Mouse (Mus musculus): ENCODE measurements at regions not wholly inside any gene's neighbourhood (a gene's known extent, or its start where the extent isn't known, plus 50 kb on each side); places are given as distances from the start of the nearest gene placed in this dataset.

DNA sequence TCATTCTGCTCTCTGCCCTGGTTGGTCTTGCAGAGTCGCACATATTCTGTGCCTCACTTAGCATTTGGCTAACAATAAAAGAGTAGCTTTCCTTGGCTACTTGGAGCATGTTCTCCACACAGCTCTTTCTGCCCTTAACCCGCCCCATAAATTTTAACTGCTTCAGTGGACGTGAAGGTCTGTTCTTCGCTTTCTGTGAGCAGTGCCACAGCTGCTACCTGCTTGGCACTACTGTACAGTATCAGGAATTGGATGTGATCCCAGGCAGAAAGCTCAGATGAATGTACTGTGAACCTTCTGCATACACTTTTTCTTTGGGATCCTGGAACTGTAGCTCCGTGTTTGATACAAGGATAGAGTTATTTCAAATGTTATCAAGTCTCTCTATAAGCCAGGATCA is 939.4 kb downstream of the Epha4 start:
- 65% methylated on average over 5 of the region's 5 CpGs for WGBS
- Histone ChIP-seq H3K27ac (ENCODE audit: low read length) (no peak overlapping the region), H3K4me2 (ENCODE audit: low read depth, low read length) (no peak overlapping the region), H3K4me3 (ENCODE audit: low read length) (no peak overlapping the region), H3K9ac (ENCODE audit: low read length) (no peak overlapping the region), H3K36me3 (ENCODE audit: control insufficient read depth, insufficient read depth, low read length) (no peaks in the 10 kb centered on the region), H3K27me3 (ENCODE audit: control insufficient read depth, insufficient read depth, low read depth, low read length) (no peaks in the 10 kb centered on the region), H3K4me1 (replicated peaks; ENCODE audit: control insufficient read depth, insufficient read depth, low read length) (no peaks in the 10 kb centered on the region), H3K9me3 (ENCODE audit: control insufficient read depth, low read length) (no peaks in the 10 kb centered on the region)
- no peak for ATAC-seq (ENCODE audit: low read depth)

DNA sequence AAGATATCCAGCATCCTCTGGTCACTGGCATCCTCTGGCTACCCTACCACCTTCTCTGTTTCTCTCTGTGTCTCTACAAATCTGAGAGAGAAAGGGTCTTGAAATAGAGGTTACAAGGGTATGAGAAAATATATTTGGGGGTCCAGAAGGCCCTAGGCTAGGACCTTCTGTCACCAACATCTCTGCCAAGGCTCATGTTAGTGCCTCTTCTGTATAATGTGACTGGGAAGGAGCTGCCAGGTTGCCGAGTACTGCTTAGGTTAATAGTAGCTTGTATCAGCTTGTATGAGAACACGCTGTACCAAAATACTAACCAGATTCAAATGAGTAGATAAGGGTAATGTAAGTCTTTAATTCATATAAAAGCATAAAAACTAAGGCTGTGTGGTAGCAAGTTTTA is 929.0 kb downstream of the Epha4 start:
- 91% methylated on average over 2 of the region's 2 CpGs for WGBS
- Histone ChIP-seq H3K27me3 (ENCODE audit: control insufficient read depth, insufficient read depth, low read depth, low read length) (no peaks in the 10 kb centered on the region), H3K27ac (ENCODE audit: low read length) (no peak overlapping the region), H3K4me3 (ENCODE audit: low read length) (no peak overlapping the region), H3K4me2 (ENCODE audit: low read depth, low read length) (no peak overlapping the region), H3K9ac (ENCODE audit: low read length) (no peak overlapping the region), H3K36me3 (ENCODE audit: control insufficient read depth, insufficient read depth, low read length) (no peaks in the 10 kb centered on the region), H3K4me1 (replicated peaks; ENCODE audit: control insufficient read depth, insufficient read depth, low read length) (no peaks in the 10 kb centered on the region; the same call in 1 of the 2 replicates), H3K9me3 (ENCODE audit: control insufficient read depth, low read length) (peaks cover 1% of the 10 kb centered on the region)
- ATAC-seq (ENCODE audit: low read depth) = no peak

DNA sequence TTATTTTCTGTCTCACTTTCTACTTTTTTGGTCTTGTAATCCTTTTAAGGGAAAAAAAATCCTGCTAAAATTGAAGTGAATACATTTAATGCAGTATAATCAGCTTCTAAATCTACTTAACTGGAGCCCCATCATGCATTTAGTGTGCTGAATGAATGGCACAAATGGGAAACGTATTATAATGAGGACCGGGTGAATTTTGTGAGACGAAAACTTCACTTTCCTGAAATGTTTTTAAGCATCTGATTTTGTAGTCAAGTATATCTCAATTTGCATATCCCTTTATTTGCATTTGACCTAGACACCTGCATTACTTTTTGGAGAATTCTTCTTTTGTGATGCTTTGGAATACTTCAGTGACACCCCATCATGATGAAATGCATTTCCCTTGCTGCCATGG is 889.1 kb downstream of the Epha4 start:
- ATAC-seq (ENCODE audit: low read depth) = no peak
- no peak overlapping the region for H3K4me3 ChIP-seq (ENCODE audit: low read length)
- no peak overlapping the region for H3K9ac ChIP-seq (ENCODE audit: low read length)
- no peaks in the 10 kb centered on the region for H3K36me3 ChIP-seq (ENCODE audit: control insufficient read depth, insufficient read depth, low read length)
- no peaks in the 10 kb centered on the region for H3K9me3 ChIP-seq (ENCODE audit: control insufficient read depth, low read length)
- WGBS = 92% methylated on average over 3 of the region's 3 CpGs
- H3K27ac ChIP-seq (ENCODE audit: low read length) = no peak overlapping the region
- no peaks in the 10 kb centered on the region for H3K27me3 ChIP-seq (ENCODE audit: control insufficient read depth, insufficient read depth, low read depth, low read length)
- H3K4me1 ChIP-seq (replicated peaks; ENCODE audit: control insufficient read depth, insufficient read depth, low read length) = no peaks in the 10 kb centered on the region
- no peak overlapping the region for H3K4me2 ChIP-seq (ENCODE audit: low read depth, low read length)

DNA sequence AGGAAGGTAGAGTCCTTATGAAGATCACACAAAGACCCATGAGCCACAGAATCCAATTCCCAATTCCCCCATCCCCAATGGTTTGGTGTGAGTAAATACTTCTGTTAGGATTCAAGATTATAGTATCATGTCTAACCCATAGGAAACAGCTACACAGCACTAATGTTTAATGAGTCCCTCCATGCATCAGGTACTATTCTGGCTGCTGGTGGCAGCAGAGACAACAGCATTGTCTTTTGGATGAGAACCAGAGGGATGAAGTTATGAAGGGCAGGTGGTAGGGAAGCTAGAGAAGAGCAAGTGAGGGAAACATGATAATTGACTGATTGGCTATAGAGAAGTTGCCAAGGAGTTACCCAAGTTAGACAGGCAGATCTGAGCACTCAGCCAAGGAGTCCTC is 885.0 kb downstream of the Epha4 start:
- no peak for ATAC-seq (ENCODE audit: low read depth)
- H3K36me3 ChIP-seq (ENCODE audit: control insufficient read depth, insufficient read depth, low read length) = no peaks in the 10 kb centered on the region
- no peak overlapping the region for H3K9ac ChIP-seq (ENCODE audit: low read length)
- no peak overlapping the region for H3K27ac ChIP-seq (ENCODE audit: low read length)
- H3K4me2 ChIP-seq (ENCODE audit: low read depth, low read length) = no peak overlapping the region
- no peak overlapping the region for H3K4me3 ChIP-seq (ENCODE audit: low read length)
- no peaks in the 10 kb centered on the region for H3K9me3 ChIP-seq (ENCODE audit: control insufficient read depth, low read length)
- no peaks in the 10 kb centered on the region for H3K27me3 ChIP-seq (ENCODE audit: control insufficient read depth, insufficient read depth, low read depth, low read length)
- no peaks in the 10 kb centered on the region for H3K4me1 ChIP-seq (replicated peaks; ENCODE audit: control insufficient read depth, insufficient read depth, low read length)

DNA sequence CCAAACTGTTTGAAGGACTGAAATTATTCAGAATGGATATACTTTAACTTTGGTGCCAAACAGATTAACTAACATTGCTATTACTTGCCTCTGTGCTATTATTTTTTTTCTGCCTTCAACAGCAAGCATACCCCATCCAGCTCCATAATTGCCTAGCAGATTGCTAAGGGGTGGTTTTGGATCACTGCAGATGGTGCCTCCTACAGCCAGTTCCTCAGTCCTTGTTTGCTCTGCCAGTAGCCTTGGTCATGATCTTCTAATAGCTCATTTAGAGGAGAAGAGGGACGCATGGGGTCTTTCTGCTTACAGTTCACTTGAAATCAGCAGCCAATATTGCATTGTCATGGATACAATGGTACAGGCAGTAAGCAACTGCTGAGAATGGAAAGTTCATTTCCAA is 880.8 kb downstream of the Epha4 start:
- no peak overlapping the region for H3K9ac ChIP-seq (ENCODE audit: low read length)
- H3K4me2 ChIP-seq (ENCODE audit: low read depth, low read length) = no peak overlapping the region
- H3K27me3 ChIP-seq (ENCODE audit: control insufficient read depth, insufficient read depth, low read depth, low read length) = no peaks in the 10 kb centered on the region
- H3K4me1 ChIP-seq (replicated peaks; ENCODE audit: control insufficient read depth, insufficient read depth, low read length) = no peaks in the 10 kb centered on the region
- no peaks in the 10 kb centered on the region for H3K36me3 ChIP-seq (ENCODE audit: control insufficient read depth, insufficient read depth, low read length)
- 83% methylated on average over 1 of the region's 1 CpGs for WGBS
- no peak overlapping the region for H3K4me3 ChIP-seq (ENCODE audit: low read length)
- no peak overlapping the region for H3K27ac ChIP-seq (ENCODE audit: low read length)
- no peak for ATAC-seq (ENCODE audit: low read depth)
- no peaks in the 10 kb centered on the region for H3K9me3 ChIP-seq (ENCODE audit: control insufficient read depth, low read length)

DNA sequence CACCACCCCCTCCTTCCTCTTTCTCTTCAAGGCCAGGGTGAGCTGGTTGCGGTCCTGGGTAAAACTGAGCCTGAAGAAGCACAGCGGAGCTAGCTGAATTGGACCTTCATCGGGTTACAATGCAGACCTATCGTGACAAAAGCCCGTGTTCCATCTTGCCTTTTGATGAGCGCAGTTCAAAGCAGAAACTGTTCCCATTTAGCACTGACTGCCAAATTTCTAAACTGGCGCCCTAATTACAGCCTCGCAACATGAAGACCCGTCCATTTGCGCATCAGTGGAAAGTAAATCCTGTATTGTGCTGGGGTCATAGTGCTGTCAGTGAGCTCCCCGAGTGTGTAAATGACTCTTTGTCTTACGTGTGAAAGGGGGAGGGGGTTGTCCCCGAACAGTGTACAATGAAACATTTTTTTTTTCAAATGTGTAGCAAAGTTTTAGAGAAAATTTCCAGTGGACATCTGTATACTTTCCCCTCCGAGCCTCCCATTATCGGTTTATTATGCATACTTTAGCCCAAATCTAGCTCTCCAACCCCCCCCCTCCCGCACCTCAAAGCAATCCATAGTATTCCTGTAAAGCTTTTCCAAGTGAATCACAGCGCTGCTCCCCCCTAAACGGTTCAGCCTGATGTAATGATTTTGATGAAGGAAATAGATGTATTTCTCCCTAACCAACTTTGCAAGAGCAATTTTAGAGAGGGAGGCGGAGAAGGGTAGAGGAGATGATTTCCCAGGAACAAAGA is 877.4 kb downstream of the Epha4 start:
- no peak for ATAC-seq (ENCODE audit: low read depth)
- no peaks in the 10 kb centered on the region for H3K4me1 ChIP-seq (replicated peaks; ENCODE audit: control insufficient read depth, insufficient read depth, low read length)
- H3K27ac ChIP-seq (ENCODE audit: low read length) = no peak overlapping the region
- H3K9ac ChIP-seq (ENCODE audit: low read length) = no peak overlapping the region
- no peak overlapping the region for H3K4me3 ChIP-seq (ENCODE audit: low read length)
- no peaks in the 10 kb centered on the region for H3K36me3 ChIP-seq (ENCODE audit: control insufficient read depth, insufficient read depth, low read length)
- no peaks in the 10 kb centered on the region for H3K9me3 ChIP-seq (ENCODE audit: control insufficient read depth, low read length)
- 80% methylated on average over 19 of the region's 19 CpGs for WGBS
- no peaks in the 10 kb centered on the region for H3K27me3 ChIP-seq (ENCODE audit: control insufficient read depth, insufficient read depth, low read depth, low read length)
- H3K4me2 ChIP-seq (ENCODE audit: low read depth, low read length) = no peak overlapping the region

DNA sequence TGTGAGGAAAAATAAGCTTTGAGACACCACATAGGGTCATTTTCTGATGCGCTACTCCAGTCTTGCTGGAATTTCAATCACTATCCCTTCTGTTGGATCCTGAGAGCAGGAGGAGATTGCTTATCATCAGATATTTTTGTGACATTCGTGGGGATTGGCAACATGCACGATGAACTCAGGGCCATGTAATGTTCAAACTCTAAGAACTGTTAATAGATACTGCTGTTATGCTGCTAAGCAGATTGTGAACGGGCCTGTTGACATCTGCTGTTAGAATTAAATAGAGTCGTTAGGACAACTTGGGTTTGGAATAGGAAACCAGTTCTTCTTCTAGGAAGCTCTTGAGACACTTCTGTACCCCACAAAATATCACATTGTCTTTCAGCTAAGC is 876.9 kb downstream of the Epha4 start:
- Histone ChIP-seq H3K9me3 (ENCODE audit: control insufficient read depth, low read length) (no peaks in the 10 kb centered on the region), H3K4me2 (ENCODE audit: low read depth, low read length) (no peak overlapping the region), H3K4me3 (ENCODE audit: low read length) (no peak overlapping the region), H3K27ac (ENCODE audit: low read length) (no peak overlapping the region), H3K9ac (ENCODE audit: low read length) (no peak overlapping the region), H3K36me3 (ENCODE audit: control insufficient read depth, insufficient read depth, low read length) (no peaks in the 10 kb centered on the region), H3K27me3 (ENCODE audit: control insufficient read depth, insufficient read depth, low read depth, low read length) (no peaks in the 10 kb centered on the region), H3K4me1 (replicated peaks; ENCODE audit: control insufficient read depth, insufficient read depth, low read length) (no peaks in the 10 kb centered on the region)
- ATAC-seq (ENCODE audit: low read depth) = no peak
- WGBS = 69% methylated on average over 5 of the region's 5 CpGs

DNA sequence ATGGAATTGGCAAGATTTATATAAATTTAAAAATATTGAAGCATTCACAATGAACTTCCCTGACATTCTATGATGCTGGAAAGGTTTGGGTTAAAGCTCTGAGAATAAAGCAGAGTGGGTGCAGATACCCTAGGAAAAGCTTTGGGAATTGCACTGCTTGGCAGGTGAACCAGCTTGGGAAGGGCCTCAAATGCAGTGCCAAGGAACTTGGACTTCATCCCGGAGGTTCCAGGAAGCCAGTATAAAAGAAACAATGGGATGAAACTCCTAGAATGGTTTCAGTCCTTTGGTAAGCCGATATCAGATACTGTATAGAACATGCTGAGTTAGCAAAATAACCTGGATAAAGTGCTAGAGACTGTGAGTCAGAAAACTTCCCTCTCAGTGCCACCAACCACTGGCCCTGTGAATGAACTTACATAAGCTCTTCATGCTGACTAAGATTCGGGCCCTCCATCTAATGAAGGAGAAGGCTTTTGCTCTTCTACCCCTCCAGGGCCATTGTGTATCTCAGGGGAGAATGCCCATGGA is 873.6 kb downstream of the Epha4 start:
- H3K9ac ChIP-seq (ENCODE audit: low read length) = no peak overlapping the region
- 71% methylated on average over 3 of the region's 3 CpGs for WGBS
- no peak overlapping the region for H3K27ac ChIP-seq (ENCODE audit: low read length)
- H3K4me1 ChIP-seq (replicated peaks; ENCODE audit: control insufficient read depth, insufficient read depth, low read length) = no peaks in the 10 kb centered on the region
- no peaks in the 10 kb centered on the region for H3K9me3 ChIP-seq (ENCODE audit: control insufficient read depth, low read length)
- no peak for ATAC-seq (ENCODE audit: low read depth)
- H3K36me3 ChIP-seq (ENCODE audit: control insufficient read depth, insufficient read depth, low read length) = no peaks in the 10 kb centered on the region
- no peaks in the 10 kb centered on the region for H3K27me3 ChIP-seq (ENCODE audit: control insufficient read depth, insufficient read depth, low read depth, low read length)
- no peak overlapping the region for H3K4me3 ChIP-seq (ENCODE audit: low read length)
- H3K4me2 ChIP-seq (ENCODE audit: low read depth, low read length) = no peak overlapping the region

DNA sequence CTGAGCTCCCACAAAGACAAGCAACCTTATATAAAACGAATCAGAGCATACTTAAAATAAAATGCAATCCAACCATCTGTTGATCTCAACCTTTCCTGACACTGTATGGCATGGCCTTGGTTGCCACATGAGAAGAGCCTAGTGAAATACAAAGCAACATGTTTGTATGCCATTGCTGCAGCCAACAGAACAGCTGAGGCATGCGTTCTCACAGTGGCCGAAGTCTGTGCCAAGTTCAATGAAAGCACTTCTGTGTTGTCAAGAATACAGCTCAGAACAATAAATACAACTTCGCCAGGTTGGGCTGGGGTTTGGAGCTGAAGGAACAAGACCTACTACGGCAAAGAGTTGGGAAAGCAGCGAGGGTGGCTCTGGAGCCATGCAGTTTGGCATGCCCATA is 872.2 kb downstream of the Epha4 start:
- Histone ChIP-seq H3K27ac (ENCODE audit: low read length) (no peak overlapping the region), H3K9ac (ENCODE audit: low read length) (no peak overlapping the region), H3K27me3 (ENCODE audit: control insufficient read depth, insufficient read depth, low read depth, low read length) (no peaks in the 10 kb centered on the region), H3K36me3 (ENCODE audit: control insufficient read depth, insufficient read depth, low read length) (no peaks in the 10 kb centered on the region), H3K4me3 (ENCODE audit: low read length) (no peak overlapping the region), H3K9me3 (ENCODE audit: control insufficient read depth, low read length) (no peaks in the 10 kb centered on the region), H3K4me1 (replicated peaks; ENCODE audit: control insufficient read depth, insufficient read depth, low read length) (no peaks in the 10 kb centered on the region), H3K4me2 (ENCODE audit: low read depth, low read length) (no peak overlapping the region)
- ATAC-seq (ENCODE audit: low read depth) = no peak
- WGBS = 71% methylated on average over 6 of the region's 6 CpGs

DNA sequence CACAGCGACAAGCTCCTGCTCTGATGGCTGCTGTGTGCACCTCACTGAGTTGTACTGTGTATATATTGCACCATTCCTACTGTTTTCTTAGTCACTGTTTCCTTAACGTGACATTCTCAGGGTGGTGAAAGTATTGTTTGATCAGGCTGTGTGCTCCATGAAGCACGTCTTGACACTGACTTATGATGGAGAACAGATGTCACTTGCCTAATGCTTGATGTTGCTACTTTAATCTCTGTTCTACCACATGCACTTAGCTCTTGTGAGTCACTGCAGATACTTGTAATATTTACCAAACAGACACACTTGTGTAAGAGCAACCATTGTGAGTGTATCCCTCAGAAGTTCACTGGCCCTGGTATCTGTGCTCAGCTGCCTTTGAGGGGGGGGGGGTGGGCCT is 870.0 kb downstream of the Epha4 start:
- no peak overlapping the region for H3K27ac ChIP-seq (ENCODE audit: low read length)
- ATAC-seq (ENCODE audit: low read depth) = no peak
- no peak overlapping the region for H3K4me3 ChIP-seq (ENCODE audit: low read length)
- no peaks in the 10 kb centered on the region for H3K9me3 ChIP-seq (ENCODE audit: control insufficient read depth, low read length)
- H3K36me3 ChIP-seq (ENCODE audit: control insufficient read depth, insufficient read depth, low read length) = no peaks in the 10 kb centered on the region
- 29% methylated on average over 3 of the region's 3 CpGs for WGBS
- H3K4me1 ChIP-seq (replicated peaks; ENCODE audit: control insufficient read depth, insufficient read depth, low read length) = no peaks in the 10 kb centered on the region
- H3K4me2 ChIP-seq (ENCODE audit: low read depth, low read length) = no peak overlapping the region
- H3K27me3 ChIP-seq (ENCODE audit: control insufficient read depth, insufficient read depth, low read depth, low read length) = no peaks in the 10 kb centered on the region
- no peak overlapping the region for H3K9ac ChIP-seq (ENCODE audit: low read length)

All from lung, embryonic 16.5 days (tissue).